Mouse (Mus musculus) c-Kit-positive CD71-negative TER-119-negative erythroid progenitor cells, embryonic 14.5 days (primary cell): ENCODE measurements around the gene Ddx23.

Source experiments
- DNase-seq: peaks from one replicate; pipeline ENCODE4 v3.0.0-alpha.2; 2013; ENCODE audit warnings: low read depth

Gene Ddx23

GRCm38 (mm10) chr15:98607557-98607956 is 55.1 kb downstream of the Ddx23 start:
- no peak for DNase-seq

GRCm38 (mm10) chr15:98606739-98607138 is 56.0 kb downstream of the Ddx23 start:
- DNase-seq, result no peak

GRCm38 (mm10) chr15:98606051-98606536 is 56.6 kb downstream of the Ddx23 start:
- DNase-seq, result no peak

GRCm38 (mm10) chr15:98604041-98604575 is 58.6 kb downstream of the Ddx23 start:
- DNase-seq, result no peak

GRCm38 (mm10) chr15:98602921-98603458 is 59.7 kb downstream of the Ddx23 start:
- DNase-seq, result no peak

GRCm38 (mm10) chr15:98602191-98602881 is 60.4 kb downstream of the Ddx23 start:
- no peak for DNase-seq

- no peak for DNase-seq
Observed at GRCm38 (mm10) chr15:98601832-98602190, 60.9 kb downstream of the Ddx23 start.

GRCm38 (mm10) chr15:98600036-98600709 is 62.5 kb downstream of the Ddx23 start:
- no peak for DNase-seq

- no peak for DNase-seq
Observed at GRCm38 (mm10) chr15:98596609-98597008, 66.1 kb downstream of the Ddx23 start.
